Mouse (Mus musculus) cerebellum, adult 11 months (tissue): Measurements from ENCODE around the gene Adpgk.

ENCODE experiments used
- DNase-seq: peaks from one replicate; pipeline ENCODE4 v3.0.0; 2022

Adpgk gene

DNA sequence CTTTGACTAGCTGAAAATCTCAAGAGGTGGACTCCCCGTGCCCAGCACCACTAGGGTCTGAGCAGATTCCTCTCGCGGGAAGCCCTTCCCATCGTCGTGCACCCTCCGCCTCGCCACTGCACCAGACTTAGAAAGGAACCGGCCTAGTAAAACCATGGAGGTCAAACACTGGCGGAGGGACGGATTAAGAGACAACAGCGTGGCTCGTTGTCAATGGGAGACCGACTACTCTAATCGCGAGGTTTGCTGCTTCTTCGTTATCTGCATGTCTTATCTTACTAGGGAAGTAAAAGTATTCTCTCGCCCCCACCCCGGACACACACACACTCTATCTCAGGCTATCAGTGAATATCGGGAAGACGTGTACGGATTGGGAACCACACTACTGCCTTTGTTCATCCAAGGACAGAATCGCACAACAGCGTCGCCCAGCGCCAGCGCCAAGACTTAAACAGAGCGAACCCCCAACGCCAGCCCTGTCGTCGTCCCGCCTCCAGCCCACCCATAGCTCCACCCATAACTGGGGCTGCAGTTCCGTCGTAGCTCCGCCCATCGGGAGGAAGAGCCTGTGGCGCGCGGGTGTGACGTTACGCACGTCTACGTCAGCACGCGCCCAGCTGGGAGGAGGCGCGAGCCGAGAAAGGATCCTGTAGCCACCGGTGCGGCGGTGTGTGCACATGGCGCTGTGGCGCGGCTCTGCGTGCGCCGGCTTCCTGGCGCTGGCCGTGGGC lies at the start of gene Adpgk:
Gene Adpgk (plus strand): TSS at position 602 of the 731 bp plus-strand sequence.
- DNase-seq: peak; percentile 99

DNA sequence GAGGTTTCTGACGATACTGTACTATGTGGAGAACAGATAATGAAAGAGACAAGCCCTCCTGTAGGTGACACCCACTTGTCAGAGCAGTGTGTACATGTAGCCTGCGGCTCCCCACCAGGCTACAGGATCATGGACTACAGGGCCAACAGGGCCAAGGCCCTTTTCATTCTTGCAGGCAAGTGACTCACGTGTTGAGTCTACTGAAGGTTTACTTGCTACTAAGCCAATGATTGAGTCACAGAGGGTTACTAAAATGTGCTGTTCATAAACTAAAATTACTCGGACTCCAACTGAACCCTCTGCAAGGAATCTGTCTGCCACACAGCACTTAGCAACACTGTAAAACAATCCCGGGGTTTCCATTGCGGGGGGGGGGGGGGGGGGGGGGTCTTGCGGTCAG lies 46.2 kb upstream of the Adpgk start:
- no peak for DNase-seq

- DNase-seq: no peak
Measured at GRCm38 (mm10) chr9:59246456-59247029, 44.8 kb upstream of the Adpgk start.

DNA sequence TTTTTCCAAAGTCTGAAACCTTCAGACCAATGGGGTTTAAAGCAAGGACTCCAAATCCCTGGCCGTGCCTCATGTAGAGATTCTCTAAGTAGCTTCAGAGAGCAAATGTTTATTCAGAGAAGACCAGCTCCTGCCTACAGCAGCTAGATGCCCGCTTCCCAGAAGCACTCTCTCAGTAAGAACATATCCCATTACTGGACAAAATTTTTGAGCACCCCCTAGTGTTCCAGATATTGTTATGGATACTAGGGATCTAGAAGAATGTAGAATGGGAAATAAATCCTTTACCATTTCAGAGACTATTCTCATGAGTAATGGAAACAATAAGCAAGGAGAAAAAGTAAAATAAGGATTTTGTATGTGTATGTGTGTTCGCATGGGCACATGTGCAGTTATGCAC lies 42.0 kb upstream of the Adpgk start:
- DNase-seq: no peak

GRCm38 (mm10) chr9:59250272-59250671 lies 41.1 kb upstream of the Adpgk start:
- no peak for DNase-seq

GRCm38 (mm10) chr9:59254716-59255421 lies 36.5 kb upstream of the Adpgk start:
- DNase-seq: no peak

- DNase-seq: no peak
Measured at GRCm38 (mm10) chr9:59259806-59260454, 31.4 kb upstream of the Adpgk start.

DNA sequence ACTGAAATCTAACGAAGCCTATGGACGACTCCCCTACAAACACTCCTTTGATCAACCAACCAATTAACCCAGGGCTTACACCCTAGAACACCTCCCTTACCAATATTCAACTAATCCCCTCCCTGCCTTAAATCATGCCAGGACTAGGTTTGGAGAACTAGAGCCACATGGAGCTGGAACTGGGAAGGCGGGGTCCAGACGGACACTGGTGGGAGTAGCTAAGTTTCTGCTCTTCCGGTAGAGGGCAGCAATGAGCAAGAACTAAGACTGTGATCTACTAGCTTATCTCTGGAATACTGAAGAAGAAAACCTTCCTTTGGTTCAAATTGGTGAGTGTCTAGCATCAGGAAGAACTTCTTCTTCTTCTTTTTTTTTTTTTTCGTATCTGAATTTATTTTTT lies 25.0 kb upstream of the Adpgk start:
- no peak for DNase-seq

- no peak for DNase-seq
Measured at GRCm38 (mm10) chr9:59269728-59270127, 21.6 kb upstream of the Adpgk start.

DNA sequence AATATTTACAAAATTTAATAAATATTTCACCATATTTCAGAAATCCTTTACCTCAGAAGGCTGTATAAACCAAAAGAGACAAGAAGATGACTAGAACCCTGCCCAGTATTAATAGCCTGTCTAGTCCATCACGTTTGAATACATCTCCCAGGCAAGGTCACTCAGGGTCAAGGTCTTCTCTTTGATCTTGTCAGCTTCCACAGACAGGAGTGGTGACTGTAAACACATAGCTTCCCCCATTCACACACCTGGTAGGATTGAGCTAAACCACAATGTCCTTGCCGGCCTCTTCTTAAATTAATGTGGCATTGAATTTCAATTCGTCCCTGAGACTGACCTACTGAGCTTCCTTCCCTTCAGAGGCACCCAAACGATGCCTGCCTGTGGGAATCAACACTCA lies 20.3 kb upstream of the Adpgk start:
- DNase-seq: no peak

GRCm38 (mm10) chr9:59271711-59272110 lies 19.6 kb upstream of the Adpgk start:
- DNase-seq: no peak

- no peak for DNase-seq
Measured at GRCm38 (mm10) chr9:59273199-59273598, 18.2 kb upstream of the Adpgk start.

DNA sequence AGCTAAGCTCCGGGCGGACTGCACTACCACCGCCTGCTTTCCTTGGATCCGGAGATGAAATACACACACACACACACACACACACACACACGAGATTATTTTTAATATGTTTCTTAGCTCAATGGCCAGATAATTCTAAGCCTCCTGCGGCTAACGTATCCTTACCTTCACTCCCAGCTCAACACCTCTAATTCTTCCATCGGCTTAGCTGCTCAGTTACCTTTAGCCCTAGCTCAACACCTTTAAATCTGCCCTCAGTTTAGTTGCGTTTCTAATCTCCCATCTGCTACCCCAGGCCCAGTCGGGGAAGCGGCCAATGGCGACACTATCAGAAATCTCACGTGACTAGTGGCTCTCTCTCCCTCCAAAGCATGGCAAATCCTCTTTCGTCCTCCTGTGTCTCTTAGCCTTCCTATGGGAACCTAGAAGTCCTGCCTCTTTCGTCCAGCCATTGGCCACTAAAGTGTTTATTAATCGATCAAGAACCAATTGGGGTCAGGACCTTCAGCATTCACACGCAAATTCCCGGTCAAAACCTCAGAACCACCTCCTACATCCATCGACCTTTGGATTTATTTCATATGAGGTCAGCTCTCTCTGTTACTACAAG lies 16.4 kb upstream of the Adpgk start:
- no peak for DNase-seq

DNA sequence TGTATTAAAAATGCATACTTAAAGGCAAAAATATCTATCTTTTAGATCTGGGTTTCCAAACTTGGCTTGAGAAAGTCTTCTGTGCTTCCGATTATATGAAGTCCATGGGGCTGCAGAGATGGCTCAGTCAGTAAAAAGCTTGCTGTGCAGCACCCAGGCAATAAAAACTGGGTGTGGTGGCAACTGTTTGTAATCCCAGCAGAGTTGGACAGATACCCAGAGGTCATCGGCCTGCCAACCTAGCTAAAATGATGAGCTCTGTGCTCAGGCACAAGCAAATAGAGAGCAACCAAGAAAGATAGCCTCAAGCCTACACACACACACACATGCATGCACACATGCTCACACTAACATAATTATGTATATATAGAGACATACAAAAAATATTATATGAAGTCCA lies 13.2 kb upstream of the Adpgk start:
- no peak for DNase-seq

- no peak for DNase-seq
Measured at GRCm38 (mm10) chr9:59278694-59279093, 12.7 kb upstream of the Adpgk start.

DNA sequence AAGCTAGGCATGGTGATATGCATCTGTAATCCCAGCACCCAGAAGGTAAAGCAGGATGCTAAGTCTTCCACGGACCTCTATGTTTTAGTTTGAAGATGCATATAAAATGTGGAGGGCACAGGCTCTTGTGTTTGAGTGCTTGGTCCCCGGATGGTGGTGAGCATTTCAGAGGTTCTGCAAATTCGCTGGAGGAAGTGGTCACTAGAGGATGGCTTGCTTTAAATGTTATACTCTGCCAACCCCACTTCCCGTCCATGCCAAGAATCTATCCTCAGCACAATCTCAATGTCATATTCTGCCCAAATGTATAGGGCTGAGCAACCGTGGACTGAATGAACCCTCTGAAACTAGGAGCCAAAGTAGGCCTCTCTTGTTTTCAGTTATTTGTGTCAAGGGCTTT lies 10.5 kb upstream of the Adpgk start:
- no peak for DNase-seq

DNA sequence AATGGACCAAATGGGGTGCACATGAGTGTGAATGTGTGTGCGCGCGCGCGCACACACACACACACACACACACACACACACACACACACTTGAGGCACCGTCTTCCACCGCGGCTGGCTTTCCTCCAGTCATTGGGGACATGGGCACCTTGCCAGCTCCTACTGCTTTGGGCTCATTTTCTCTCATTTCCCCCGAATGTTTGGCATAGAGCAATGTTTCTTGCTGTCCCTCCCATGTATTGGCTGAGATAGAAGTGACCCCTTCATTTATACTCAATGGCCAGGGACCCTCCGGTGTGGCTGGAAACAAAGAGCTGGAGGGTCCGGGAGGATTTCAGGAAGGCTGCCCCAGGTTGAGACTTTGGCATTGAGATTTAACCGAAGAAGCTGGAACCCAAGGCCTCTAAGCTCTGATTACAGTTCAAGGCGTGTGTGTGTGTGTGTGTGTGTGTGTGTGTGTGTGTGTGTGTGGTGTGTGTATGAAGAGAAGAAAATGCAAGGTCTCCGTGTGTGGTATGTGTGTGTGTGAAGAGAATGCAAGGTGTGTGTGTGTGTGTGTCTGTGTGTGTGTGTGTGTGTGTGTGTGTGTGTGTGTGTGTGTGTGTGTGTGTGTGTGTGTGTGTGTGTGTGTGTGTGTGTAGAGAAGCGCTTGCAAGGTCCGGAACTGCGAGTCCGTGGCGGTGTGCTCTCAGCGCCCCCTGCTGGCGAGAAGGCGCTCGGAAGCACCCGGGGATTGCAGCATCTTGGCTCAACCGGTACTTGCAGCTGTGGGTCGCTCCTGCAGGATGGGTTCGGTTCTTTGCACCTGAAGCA lies 9.3 kb upstream of the Adpgk start:
- DNase-seq: peak; percentile 73

GRCm38 (mm10) chr9:59282683-59282986 lies 8.7 kb upstream of the Adpgk start:
- DNase-seq: no peak

- no peak for DNase-seq
Measured at GRCm38 (mm10) chr9:59285614-59286013, 5.7 kb upstream of the Adpgk start.

DNA sequence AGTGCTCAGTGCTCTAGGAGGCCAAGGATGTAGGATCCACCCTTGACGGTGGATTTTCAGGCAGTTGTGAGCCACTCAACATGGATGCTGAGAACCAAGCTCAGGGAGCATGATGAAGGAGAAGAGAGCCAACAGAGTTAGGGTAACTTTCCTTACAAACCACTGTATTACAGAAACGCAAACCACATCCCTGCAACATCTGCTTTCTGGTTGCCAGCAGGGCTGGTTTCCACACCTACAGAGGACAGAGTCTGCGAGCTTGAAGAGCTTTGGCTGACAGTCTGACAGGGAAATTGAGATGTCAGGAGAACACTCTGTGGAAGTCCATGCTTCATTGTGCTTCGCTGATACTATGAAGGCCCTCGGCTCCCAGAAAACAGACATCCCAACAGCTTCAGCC lies 3.3 kb upstream of the Adpgk start:
- no peak for DNase-seq

GRCm38 (mm10) chr9:59288685-59289410 lies 2.5 kb upstream of the Adpgk start:
- DNase-seq: no peak
